Mouse (Mus musculus): ENCODE measurements around the gene Slc44a1. TPM values are rescaled to one million over a fixed set of nuclear protein-coding genes. Genes with fewer than 3 reads are reported as not detected.

The Slc44a1 gene
- total RNA-seq, 2 experiments from 2014 or later = 67.4 to 86.4 TPM

- intact Hi-C loops (cut with DNase I) = no loop called here
- no peak for DNase-seq (ENCODE audit: low spot score in 2 of 2)
Measured at GRCm38 (mm10) chr4:53632011-53632349, 191.8 kb downstream of the Slc44a1 start.

GRCm38 (mm10) chr4:53635336-53635735 lies 195.1 kb downstream of the Slc44a1 start:
- no peak for DNase-seq (ENCODE audit: low spot score in 2 of 2)
- intact Hi-C loops (cut with DNase I) = no loop called here

GRCm38 (mm10) chr4:53637269-53637909 lies 197.2 kb downstream of the Slc44a1 start:
- DNase-seq (ENCODE audit: low spot score in 2 of 2) = no peak
- intact Hi-C loops (cut with DNase I) = no loop called here

GRCm38 (mm10) chr4:53638549-53639123 lies 198.4 kb downstream of the Slc44a1 start:
- DNase-seq (ENCODE audit: low spot score in 2 of 2) = no peak
- intact Hi-C loops (cut with DNase I) = no loop called here

- no peak for DNase-seq (ENCODE audit: low spot score in 2 of 2)
- intact Hi-C loops (cut with DNase I) = no loop called here
Measured at GRCm38 (mm10) chr4:53658029-53658428, 217.8 kb downstream of the Slc44a1 start.

GRCm38 (mm10) chr4:53660711-53661110 lies 220.5 kb downstream of the Slc44a1 start:
- DNase-seq (ENCODE audit: low spot score in 2 of 2) = no peak
- intact Hi-C loops (cut with DNase I) = no loop called here

Other genes starting within 250 kb of the Slc44a1 start
- gene Fsd1l, start 191.1 kb downstream of the Slc44a1 start, total RNA-seq (2021) = 10 to 100 TPM; 32.2 to 36.4 TPM